Mouse (Mus musculus) megakaryocyte, embryonic 14.5 days (primary cell): ENCODE measurements at regions not wholly inside any gene's neighbourhood (a gene's known extent, or its start where the extent isn't known, plus 50 kb on each side); places are given as distances from the start of the nearest gene placed in this dataset.

Source experiments
- FLI1 ChIP-seq: IDR thresholded peaks from 2 replicates; pipeline ENCODE4 v1.6.1; 2012; ENCODE audit warnings: low read length, inconsistent platforms, mixed read lengths
- GATA1 ChIP-seq: IDR thresholded peaks from 3 replicates; pipeline ENCODE4 v1.6.1; 2012; ENCODE audit warnings: mixed read lengths, low read length, inconsistent platforms, borderline replicate concordance

GRCm38 (mm10) chr17:84876037-84876436 is 80.5 kb upstream of the Ppm1b start:
- no peak for TF ChIP-seq GATA1
- TF ChIP-seq FLI1 = no peak
